In the genomic region with DNA sequence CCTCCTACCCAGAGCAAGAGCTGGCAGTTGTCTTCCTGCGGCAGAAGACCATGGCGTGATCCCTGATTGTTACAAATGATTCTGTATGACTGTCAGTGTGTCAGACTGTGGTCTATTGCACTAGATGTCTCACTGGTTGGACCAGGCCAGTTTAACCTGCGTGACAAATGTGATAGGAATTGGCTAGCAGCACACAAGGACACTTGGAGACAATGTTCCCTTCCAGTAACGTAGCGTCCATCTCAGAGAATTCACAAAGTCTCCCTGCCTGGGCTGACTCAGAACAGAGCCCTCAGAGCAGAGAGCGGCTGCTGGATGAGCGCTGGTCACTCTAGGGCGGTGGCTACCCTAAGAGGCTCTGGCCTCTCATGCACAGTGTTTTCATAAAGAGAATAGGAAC, we compare ENCODE assay signal across 32 mouse cellular contexts. TPM values are rescaled to one million over a fixed set of nuclear protein-coding genes. Genes with fewer than 3 reads are reported as not detected.
A peak's percentile ranks its signal among the peaks of the same experiment; 100 is the strongest.
DNase-seq lines count a peak whose midpoint lies in the region; ATAC-seq lines count a peak whose summit lies in the region.
"Had no signal": no experiment of that assay in that cellular context is flagged by ENCODE, and none has a peak within 500 bp of the region (broad histone marks: within the 10 kb centered on the region; RNA-seq: fewer than 3 reads in every experiment).

No protein-coding gene starts in this region.

- no peak overlapping the region for H3K4me2 ChIP-seq in limb, embryonic 15.5 days
- no peak overlapping the region for H3K4me2 ChIP-seq in stomach, embryonic 15.5 days
- H3K4me2 ChIP-seq: embryonic facial prominence, embryonic 13.5 days; forebrain, embryonic 15.5 days; heart, embryonic 11.5 days; hindbrain, embryonic 14.5 days; limb, embryonic 13.5 days; liver, embryonic 12.5 days; midbrain, embryonic 11.5 days; neural tube, embryonic 13.5 days had no signal

- peak overlapping the region; percentile 43; the same call in 1 of the 2 replicates for H3K27ac ChIP-seq in limb, embryonic 15.5 days
- no peak overlapping the region for H3K27ac ChIP-seq in limb, embryonic 10.5 days
- peak overlapping the region; percentile 54 for H3K27ac ChIP-seq in stomach, embryonic 15.5 days
- H3K27ac ChIP-seq: embryonic facial prominence, embryonic 13.5 days; forebrain, embryonic 10.5 days; forebrain, embryonic 15.5 days; gastrocnemius, adult 2 months; hindbrain, embryonic 14.5 days; limb, embryonic 13.5 days; liver, embryonic 12.5 days; neural tube, embryonic 13.5 days had no signal

- H3K9me3 ChIP-seq in limb, embryonic 15.5 days = no peaks in the 10 kb centered on the region
- no peaks in the 10 kb centered on the region for H3K9me3 ChIP-seq in limb, embryonic 10.5 days (replicated peaks)
- no peaks in the 10 kb centered on the region for H3K9me3 ChIP-seq in stomach, embryonic 15.5 days
- H3K9me3 ChIP-seq: embryonic facial prominence, embryonic 13.5 days; forebrain, embryonic 10.5 days; forebrain, embryonic 15.5 days; limb, embryonic 13.5 days; liver, embryonic 12.5 days; neural tube, embryonic 13.5 days had no signal

- H3K9ac ChIP-seq in limb, embryonic 15.5 days = no peak overlapping the region
- H3K9ac ChIP-seq in stomach, embryonic 15.5 days = no peak overlapping the region
- H3K9ac ChIP-seq: embryonic facial prominence, embryonic 13.5 days; forebrain, embryonic 15.5 days; hindbrain, embryonic 14.5 days; limb, embryonic 13.5 days; liver, embryonic 12.5 days; liver, postnatal 0 days; neural tube, embryonic 13.5 days had no signal

- no peak overlapping the region for H3K4me3 ChIP-seq in limb, embryonic 15.5 days
- H3K4me3 ChIP-seq in limb, embryonic 10.5 days = no peak overlapping the region
- H3K4me3 ChIP-seq in stomach, embryonic 15.5 days (replicated peaks) = no peak overlapping the region
- H3K4me3 ChIP-seq: embryonic facial prominence, embryonic 13.5 days; forebrain, embryonic 10.5 days; forebrain, embryonic 15.5 days; gastrocnemius, adult 2 months; limb, embryonic 13.5 days; liver, embryonic 12.5 days; myocyte; neural tube, embryonic 13.5 days had no signal

- 87% methylated on average over 8 of the region's 8 CpGs for WGBS in limb, embryonic 15.5 days
- 94% methylated on average over 8 of the region's 8 CpGs for WGBS in limb, embryonic 10.5 days
- WGBS in stomach, embryonic 15.5 days = 83% methylated on average over 8 of the region's 8 CpGs

- ATAC-seq in limb, embryonic 15.5 days (ENCODE audit: insufficient number of reproducible peaks, low FRiP score, low TSS enrichment, low read depth) = no peak
- no peak for ATAC-seq in stomach, embryonic 15.5 days (ENCODE audit: insufficient read depth, low FRiP score, low read depth)
- ATAC-seq: CD4-positive, CD25-positive, alpha-beta regulatory T cell, adult 4 months; forebrain, embryonic 15.5 days; inflammation-experienced regulatory T-cells, adult 6 months; liver, embryonic 12.5 days; liver, postnatal 0 days; midbrain, embryonic 16.5 days had no signal

- no peaks in the 10 kb centered on the region for H3K4me1 ChIP-seq in limb, embryonic 15.5 days
- no peaks in the 10 kb centered on the region for H3K4me1 ChIP-seq in limb, embryonic 10.5 days
- H3K4me1 ChIP-seq in stomach, embryonic 15.5 days = no peaks in the 10 kb centered on the region
- H3K4me1 ChIP-seq: embryonic facial prominence, embryonic 13.5 days; forebrain, embryonic 10.5 days; forebrain, embryonic 15.5 days; limb, embryonic 13.5 days; liver, embryonic 12.5 days; neural tube, embryonic 13.5 days had no signal

- H3K36me3 ChIP-seq in limb, embryonic 15.5 days = peaks cover 51% of the 10 kb centered on the region
- H3K36me3 ChIP-seq in limb, embryonic 10.5 days = peaks cover 58% of the 10 kb centered on the region
- H3K36me3 ChIP-seq in stomach, embryonic 15.5 days = peaks cover 22% of the 10 kb centered on the region

- H3K27me3 ChIP-seq in limb, embryonic 15.5 days = no peaks in the 10 kb centered on the region
- no peaks in the 10 kb centered on the region for H3K27me3 ChIP-seq in limb, embryonic 10.5 days (ENCODE audit: low read depth, poor library complexity, severe bottlenecking)
- no peaks in the 10 kb centered on the region for H3K27me3 ChIP-seq in stomach, embryonic 15.5 days (replicated peaks)
- H3K27me3 ChIP-seq: embryonic facial prominence, embryonic 13.5 days; forebrain, embryonic 15.5 days; limb, embryonic 13.5 days; liver, embryonic 12.5 days; neural tube, embryonic 13.5 days had no signal

- no peak for DNase-seq in limb, embryonic 10.5 days (ENCODE audit: low spot score)
- peak; percentile 49 for DNase-seq in adrenal gland, adult 8-10 months
- DNase-seq in adrenal gland, postnatal 36 days = peak; percentile 55 to 65
- DNase-seq in heart, postnatal 14 days = no peak
- DNase-seq in cerebellum, postnatal 36 days = no peak
- no peak for DNase-seq in cerebellum, adult 8-10 months
- DNase-seq: cerebellum, adult 9-10 months; gastrocnemius, adult 2 months; gastrocnemius, postnatal 36 days; heart, adult 18-20 months; heart, postnatal 4 days; kidney, adult 9 months; kidney, postnatal 25 days; liver, postnatal 0 days; lung, postnatal 14 days; retina, postnatal 1 day; right cerebral cortex, postnatal 14 days had no signal

- intact Hi-C loops in heart, postnatal 14 days (cut with DNase I) = no loop called here

RNA-seq across cellular contexts. Expression of gene Cyb5d2, which starts 28.2 kb away (rescaled TPM):
- 7.6 and 8.2 TPM in 2 replicates for polyA plus RNA-seq in limb, embryonic 15.5 days (2015; fragmentation: Nextera tagmentation; extraction: Ambion mirVana)
- polyA plus RNA-seq in limb, embryonic 10.5 days (2016; fragmentation: Nextera tagmentation; extraction: Ambion mirVana) = 3.6 and 4.7 TPM in 2 replicates
- 10 to 100 TPM; 24.0 to 28.5 (median 27.5) TPM for total RNA-seq in adrenal gland, adult 8-10 months (2022)
- total RNA-seq in adrenal gland, postnatal 36 days (2021) = 10 to 100 TPM; 18.1 to 25.2 TPM
- polyA plus RNA-seq in stomach, embryonic 15.5 days (2015; fragmentation: Nextera tagmentation; extraction: Ambion mirVana) = 5.3 and 6.0 TPM in 2 replicates
- total RNA-seq in heart, postnatal 14 days (2021) = 10 to 100 TPM; 11.4 to 11.6 TPM

RNA-seq across cellular contexts. Expression of gene Zzef1, which starts 28.3 kb away (rescaled TPM):
- 8.6 and 9.2 TPM in 2 replicates for polyA plus RNA-seq in limb, embryonic 15.5 days (2015; fragmentation: Nextera tagmentation; extraction: Ambion mirVana)
- polyA plus RNA-seq in limb, embryonic 10.5 days (2016; fragmentation: Nextera tagmentation; extraction: Ambion mirVana) = 6.4 and 6.6 TPM in 2 replicates
- total RNA-seq in adrenal gland, adult 8-10 months (2022) = 10 to 100 TPM; 40.9 to 59.8 (median 49.6) TPM
- 10 to 100 TPM; 35.8 to 37.7 TPM for total RNA-seq in adrenal gland, postnatal 36 days (2021)
- polyA plus RNA-seq in stomach, embryonic 15.5 days (2015; fragmentation: Nextera tagmentation; extraction: Ambion mirVana) = 9.8 and 10.3 TPM in 2 replicates
- total RNA-seq in heart, postnatal 14 days (2021) = 10 to 100 TPM; 24.4 to 29.0 TPM

Comparison
In these comparisons a context has a peak if more than half of its experiments do, and no peak if none do; other contexts are left out.
1. DNase-seq: peak in adrenal gland, adult 8-10 months (single experiment) and adrenal gland, postnatal 36 days (2 of 2); none in limb, embryonic 10.5 days (single experiment), heart, postnatal 14 days (0 of 2), cerebellum, postnatal 36 days (0 of 2) and cerebellum, adult 8-10 months (single experiment).